Mouse (Mus musculus): ENCODE results near the gene Gigyf2.

Gigyf2 gene

GRCm38 (mm10) chr1:87326742-87327163, at the start of gene Gigyf2:
Gigyf2 (plus strand) TSS chr1:87326998.
- peak; percentile 96 for DNase-seq

GRCm38 (mm10) chr1:87280281-87280680, 46.5 kb upstream of the Gigyf2 start:
- DNase-seq: no peak

DNA sequence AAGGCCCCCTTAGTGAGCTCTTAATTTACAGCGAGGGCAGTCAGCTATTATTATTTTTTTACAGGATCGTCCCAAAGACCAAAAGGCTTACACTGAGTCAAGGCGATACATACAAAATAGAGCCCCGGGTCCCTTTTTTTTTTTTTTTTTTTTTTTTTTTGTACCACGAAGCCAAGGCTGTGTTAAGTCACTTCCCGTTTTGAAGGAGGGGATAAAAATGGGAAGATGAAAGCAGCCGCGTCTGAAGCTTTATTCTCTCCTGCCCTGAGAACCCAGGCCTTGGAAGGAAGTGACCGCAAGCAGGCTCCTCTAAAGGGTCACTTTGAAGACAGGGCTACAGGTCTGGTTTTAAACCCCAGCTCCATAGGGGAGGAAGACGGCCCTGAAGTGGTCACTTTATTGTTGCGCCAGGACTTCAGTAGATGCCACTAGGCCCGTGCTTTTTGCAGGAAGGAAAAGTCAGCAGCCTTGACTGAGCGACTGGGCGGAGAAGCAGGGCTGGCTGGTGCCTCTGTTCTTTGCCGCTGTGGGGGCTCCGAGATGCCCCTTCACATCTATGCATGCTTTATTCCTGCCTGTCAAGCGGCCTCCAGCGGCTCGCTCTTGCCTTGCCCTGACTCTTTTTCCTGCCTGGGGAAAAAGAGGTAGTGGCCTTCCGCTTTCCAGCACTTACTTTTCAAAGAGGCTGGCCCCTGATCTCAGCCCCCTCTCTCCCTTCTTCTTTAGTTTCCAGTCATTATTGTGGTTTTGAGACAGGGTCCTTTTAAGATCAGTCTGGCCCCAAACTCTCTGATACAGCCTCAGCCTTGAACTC, 45.0 kb upstream of the Gigyf2 start:
- no peak for DNase-seq

- no peak for DNase-seq
Measured at GRCm38 (mm10) chr1:87282413-87282788, 44.4 kb upstream of the Gigyf2 start.

- DNase-seq: no peak
Measured at GRCm38 (mm10) chr1:87283410-87283960, 43.3 kb upstream of the Gigyf2 start.

DNA sequence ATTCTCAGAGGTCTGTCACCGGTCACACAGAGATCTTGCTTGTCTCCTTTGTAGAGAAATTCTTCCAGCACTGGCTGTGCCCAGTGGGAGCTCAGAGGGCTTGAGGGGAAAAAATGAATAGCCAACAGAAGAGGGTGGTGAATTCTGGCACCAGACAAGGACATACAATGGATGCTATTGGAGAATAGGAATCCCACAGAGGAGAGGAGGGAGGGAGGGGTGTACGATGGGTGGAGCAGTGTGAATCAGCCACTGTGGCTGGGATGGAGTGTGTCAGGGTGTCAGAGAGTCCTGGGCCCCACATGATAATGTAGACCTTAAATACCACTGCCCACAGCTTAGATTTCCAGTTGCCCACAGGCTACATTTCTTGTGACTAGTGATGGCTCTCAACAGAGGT, 39.7 kb upstream of the Gigyf2 start:
- DNase-seq: no peak

- no peak for DNase-seq
Measured at GRCm38 (mm10) chr1:87291416-87291815, 35.4 kb upstream of the Gigyf2 start.

GRCm38 (mm10) chr1:87292420-87293190, 34.2 kb upstream of the Gigyf2 start:
- DNase-seq: peak; percentile 47

DNA sequence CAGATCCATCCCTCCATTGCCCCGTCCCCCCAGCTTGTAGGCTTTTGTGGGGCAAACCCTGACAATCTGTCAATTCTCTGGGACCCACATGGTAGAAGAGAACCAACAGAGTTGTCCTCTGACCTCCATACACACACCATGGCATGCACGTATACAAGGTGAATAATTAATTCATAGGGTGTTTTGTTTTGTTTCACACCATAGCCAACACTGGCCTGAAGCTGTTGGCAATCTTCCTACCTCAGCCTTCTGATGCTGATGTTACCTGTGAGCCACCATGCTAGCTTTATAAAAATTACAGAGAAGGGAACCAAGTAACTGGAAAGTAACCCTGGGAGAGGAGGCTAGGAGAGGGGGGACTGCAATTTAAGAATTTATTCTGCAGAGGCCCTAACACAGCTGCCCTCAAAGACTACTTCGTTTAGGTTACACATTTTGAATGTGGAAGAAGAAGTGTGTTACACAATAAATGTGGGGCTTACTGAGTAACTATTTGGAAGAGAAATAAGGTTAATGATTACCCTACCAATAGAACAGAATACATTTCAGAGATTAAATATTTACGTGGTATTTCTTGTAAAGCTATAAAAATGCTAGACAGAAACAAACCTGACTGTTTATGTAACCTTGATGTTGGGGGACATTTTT, 32.6 kb upstream of the Gigyf2 start:
- no peak for DNase-seq

DNA sequence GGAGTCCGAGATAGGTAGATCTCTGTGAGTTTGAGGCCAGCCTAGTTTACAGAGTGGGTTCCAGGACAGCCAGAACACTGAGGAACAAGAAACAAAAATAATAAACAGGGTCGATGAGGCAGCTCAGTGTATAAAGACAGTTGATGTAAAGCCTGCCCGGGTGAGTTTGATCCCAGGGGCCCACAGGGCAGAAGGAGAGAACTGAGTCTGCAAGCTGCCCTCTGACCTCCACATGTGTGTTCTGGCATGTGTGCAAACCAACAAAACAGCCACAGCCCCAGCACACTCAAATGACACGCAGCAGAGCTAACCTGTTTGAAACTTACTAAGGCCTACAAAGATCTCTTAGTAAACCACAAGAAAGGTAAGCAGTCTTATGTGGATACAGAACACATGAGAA, 31.8 kb upstream of the Gigyf2 start:
- DNase-seq: no peak

- DNase-seq: peak; percentile 16
Measured at GRCm38 (mm10) chr1:87297346-87297925, 29.4 kb upstream of the Gigyf2 start.

DNA sequence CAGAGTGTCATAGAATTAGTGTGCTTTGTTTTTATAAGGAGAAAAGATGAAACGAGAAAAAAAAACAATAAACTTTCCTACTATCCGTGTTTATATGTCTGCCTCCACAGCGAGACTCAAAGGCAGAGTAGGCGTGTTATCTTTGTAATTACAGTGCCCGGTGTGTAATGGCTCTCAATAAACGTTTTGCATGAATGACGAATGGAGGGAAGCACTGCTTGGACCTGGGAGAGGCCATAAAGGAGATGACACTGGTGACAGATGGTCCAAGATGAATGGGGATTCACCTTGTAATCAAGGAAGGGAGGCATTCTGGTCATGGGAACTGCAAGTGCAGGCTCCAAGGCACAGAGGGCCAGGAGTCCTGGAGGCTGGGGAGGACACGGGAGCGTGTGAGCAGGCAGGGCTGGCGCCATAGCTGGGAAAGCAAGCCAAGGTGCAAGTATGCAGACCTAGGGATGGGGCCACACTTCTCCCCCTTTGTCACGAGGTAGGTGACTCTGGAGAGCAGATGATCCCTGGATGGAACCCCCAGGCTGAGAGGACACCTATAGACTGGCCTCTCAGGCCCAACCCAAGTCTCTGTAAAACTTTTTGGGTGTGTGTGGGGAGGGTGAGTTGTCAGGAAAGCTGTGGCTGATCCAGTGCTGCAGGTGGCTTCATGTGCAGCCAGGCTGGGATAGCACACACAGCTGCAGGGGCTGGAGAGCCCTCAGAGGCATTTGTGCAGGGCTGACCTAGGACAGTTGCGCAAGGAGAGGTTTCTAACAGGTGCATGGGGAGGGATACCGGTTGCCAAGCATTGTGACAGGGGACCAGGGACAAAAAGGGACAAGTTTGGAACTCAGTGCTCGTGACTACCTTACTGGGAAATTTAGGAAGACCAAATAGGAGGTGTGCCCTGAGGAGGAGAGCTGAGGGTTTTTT, 26.2 kb upstream of the Gigyf2 start:
- no peak for DNase-seq

DNA sequence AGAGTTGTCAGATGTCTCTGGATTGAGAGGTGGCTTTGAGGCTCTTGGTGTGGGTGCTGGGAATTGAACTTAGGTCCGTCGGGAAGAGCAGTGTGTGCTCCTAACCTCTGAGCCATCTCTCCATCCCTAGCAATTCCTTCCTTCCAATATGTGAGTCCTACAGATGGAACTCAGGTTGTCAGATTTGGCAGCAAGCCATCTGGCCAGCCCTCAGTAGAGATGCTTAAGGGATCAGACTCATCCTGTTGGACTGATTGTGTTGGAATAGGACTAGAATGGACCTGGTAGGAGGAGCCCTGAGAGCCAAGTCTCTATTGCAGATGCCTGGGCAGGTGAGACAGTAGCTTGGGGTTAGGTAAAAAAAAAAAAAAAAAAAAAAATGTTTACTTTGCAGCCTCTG, 24.8 kb upstream of the Gigyf2 start:
- DNase-seq: peak; percentile 35

DNA sequence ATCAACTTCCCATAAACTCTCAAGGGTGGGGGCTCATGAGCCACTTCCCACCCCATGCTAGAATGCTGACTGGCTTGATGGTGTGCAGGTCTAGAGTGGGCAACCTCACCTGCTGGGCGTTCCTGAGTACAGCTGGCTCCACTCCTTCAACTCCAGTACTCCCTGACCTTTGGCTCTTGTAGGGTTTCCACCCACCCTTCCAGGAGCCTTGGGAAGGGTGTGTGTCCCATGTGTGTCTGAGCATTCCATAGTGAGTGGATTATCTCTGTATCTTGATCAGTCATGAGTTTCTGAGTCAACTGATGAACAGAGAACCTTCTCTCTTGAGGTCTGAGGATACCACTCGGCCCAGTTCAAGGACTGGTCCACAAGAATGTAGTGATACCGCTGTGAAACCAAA, 17.8 kb upstream of the Gigyf2 start:
- DNase-seq: no peak

DNA sequence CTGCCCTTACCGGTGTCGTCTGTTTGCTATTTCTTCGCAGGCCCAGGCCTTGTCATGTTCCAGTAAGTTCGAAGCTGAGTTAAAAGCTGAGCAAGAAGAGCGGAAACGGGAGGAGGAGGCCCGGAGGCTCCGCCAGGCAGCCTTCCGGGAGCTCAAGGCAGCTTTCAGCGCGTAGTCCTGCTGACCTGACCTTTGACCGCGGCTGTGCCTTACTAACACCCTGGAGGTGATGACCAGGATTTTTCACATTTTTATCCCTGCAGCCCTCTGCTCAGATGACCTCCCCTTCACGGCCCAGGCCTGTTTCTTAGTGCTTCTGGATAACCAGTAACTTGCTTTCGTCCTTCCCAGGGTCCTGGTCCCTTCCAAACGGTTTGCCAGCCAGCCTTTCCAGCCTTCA, 17.2 kb upstream of the Gigyf2 start:
- DNase-seq: no peak

DNA sequence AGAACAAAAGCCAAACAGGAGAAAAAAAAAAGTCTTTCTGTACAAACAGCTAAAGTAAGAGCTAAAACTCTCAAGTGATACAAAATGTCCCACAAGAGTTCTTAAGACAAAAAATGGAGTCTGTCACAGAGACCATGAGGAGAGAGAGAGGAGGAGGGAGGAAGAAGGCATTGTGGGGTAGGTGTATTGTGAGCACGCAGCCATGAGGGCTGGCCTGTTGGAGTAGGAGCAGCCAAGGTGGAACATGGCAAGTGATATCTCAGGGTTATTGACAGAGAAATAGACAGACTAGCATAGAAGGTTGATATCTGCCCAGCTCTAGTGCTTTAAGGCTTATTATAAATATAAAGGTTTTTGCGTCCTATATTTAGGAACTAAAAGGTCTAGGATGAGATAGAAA, 14.1 kb upstream of the Gigyf2 start:
- DNase-seq: no peak

- DNase-seq: no peak
Measured at GRCm38 (mm10) chr1:87313116-87313515, 13.7 kb upstream of the Gigyf2 start.

DNA sequence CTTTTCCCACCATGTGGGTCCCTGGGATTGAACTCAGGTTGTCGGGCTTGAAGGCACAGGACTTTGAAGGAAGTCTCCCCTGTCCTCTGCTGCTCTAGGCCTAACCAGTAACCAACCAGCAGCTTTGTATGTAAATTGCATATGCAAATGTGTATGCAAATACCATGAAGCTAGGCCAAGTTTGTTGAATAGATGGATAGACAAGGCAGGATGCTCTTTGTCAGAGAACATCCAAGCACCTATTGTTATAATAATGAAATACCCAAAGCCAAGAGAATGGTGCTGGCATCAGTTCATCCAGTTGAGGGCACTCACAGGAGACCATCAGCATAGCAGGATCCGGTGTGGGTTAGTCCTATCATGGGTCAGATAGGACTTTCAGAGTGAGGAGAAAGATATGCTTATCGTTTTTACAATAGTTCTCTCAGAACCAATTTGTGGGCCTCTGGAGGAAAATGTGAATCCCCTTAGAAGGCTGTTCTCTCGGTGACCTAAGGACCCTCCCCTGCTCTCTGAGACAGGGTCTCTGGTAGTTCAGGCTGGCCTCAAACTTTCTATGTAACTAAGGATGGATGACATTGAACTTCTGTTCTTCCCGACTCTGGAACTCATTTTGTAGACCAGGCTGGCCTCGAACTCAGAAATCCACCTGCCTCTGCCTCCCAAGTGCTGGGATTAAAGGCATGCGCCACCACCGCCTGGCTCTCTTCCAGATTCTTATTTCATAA, 12.8 kb upstream of the Gigyf2 start:
- no peak for DNase-seq

DNA sequence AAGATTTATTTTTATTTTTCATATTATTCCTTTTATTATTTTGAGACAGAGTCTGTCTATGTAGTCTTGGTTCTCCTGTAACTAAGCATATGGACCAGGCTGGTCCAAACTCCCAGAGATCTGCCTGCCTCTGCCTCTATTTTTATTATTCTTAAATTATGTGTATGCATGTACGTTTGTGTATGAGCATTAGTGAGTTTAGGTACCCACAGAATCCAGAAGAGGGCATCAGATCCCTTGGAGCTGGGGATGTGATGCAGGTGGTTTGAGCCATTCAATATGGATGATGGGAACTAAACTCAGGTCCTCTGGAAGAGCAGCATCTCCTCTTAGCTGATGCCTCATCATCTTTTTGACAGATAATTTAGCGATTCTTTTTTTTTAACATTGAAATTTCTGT, 11.4 kb upstream of the Gigyf2 start:
- no peak for DNase-seq

GRCm38 (mm10) chr1:87315894-87316293, 10.9 kb upstream of the Gigyf2 start:
- DNase-seq: no peak

GRCm38 (mm10) chr1:87316672-87317071, 10.1 kb upstream of the Gigyf2 start:
- DNase-seq: no peak

Measured in cerebellum, adult 9-11 months (tissue).